Mouse (Mus musculus) thymus, postnatal 25 days (tissue): ENCODE measurements around the gene Ralgps1.
"Not testable (repeated sequence)": the region's sequence is repeated elsewhere in the genome, so short reads cannot be mapped to it uniquely, and the experiment has no call there.

Source experiments
- DNase-seq: peaks from one replicate; pipeline ENCODE4 v3.0.0; 2022

Gene Ralgps1

GRCm38 (mm10) chr2:33233856-33234255, 137.4 kb downstream of the Ralgps1 start:
- DNase-seq, result no peak

GRCm38 (mm10) chr2:33232782-33233570, 138.3 kb downstream of the Ralgps1 start:
- no peak for DNase-seq

- DNase-seq, result no peak
Observed at GRCm38 (mm10) chr2:33231788-33232187, 139.5 kb downstream of the Ralgps1 start.

- no peak for DNase-seq
Observed at GRCm38 (mm10) chr2:33230701-33231100, 140.6 kb downstream of the Ralgps1 start.

GRCm38 (mm10) chr2:33228551-33228950, 142.7 kb downstream of the Ralgps1 start:
- DNase-seq, result no peak

GRCm38 (mm10) chr2:33228077-33228476, 143.2 kb downstream of the Ralgps1 start:
- no peak for DNase-seq

- no peak for DNase-seq
Observed at GRCm38 (mm10) chr2:33225921-33226320, 145.4 kb downstream of the Ralgps1 start.

- no peak for DNase-seq
Observed at GRCm38 (mm10) chr2:33223656-33224358, 147.5 kb downstream of the Ralgps1 start.

- DNase-seq, result no peak
Observed at GRCm38 (mm10) chr2:33222480-33222879, 148.8 kb downstream of the Ralgps1 start.

GRCm38 (mm10) chr2:33221339-33221900, 149.9 kb downstream of the Ralgps1 start:
- DNase-seq, result peak; percentile 13

GRCm38 (mm10) chr2:33220674-33221338, 150.5 kb downstream of the Ralgps1 start:
- DNase-seq, result no peak

GRCm38 (mm10) chr2:33220246-33220645, 151.0 kb downstream of the Ralgps1 start:
- no peak for DNase-seq

- no peak for DNase-seq
Observed at GRCm38 (mm10) chr2:33219637-33220036, 151.6 kb downstream of the Ralgps1 start.

GRCm38 (mm10) chr2:33218903-33219625, 152.2 kb downstream of the Ralgps1 start:
- peak; percentile 50 for DNase-seq

GRCm38 (mm10) chr2:33217425-33217794, 153.9 kb downstream of the Ralgps1 start:
- peak; percentile 69 for DNase-seq

GRCm38 (mm10) chr2:33216645-33217424, 154.5 kb downstream of the Ralgps1 start:
- peak; percentile 26 for DNase-seq

- peak; percentile 92 for DNase-seq
Observed at GRCm38 (mm10) chr2:33215700-33216509, 155.4 kb downstream of the Ralgps1 start, which contains the start of gene Angptl2. Gene Angptl2 (plus strand): TSS chr2:33216069.

GRCm38 (mm10) chr2:33215177-33215699, 156.0 kb downstream of the Ralgps1 start:
- no peak for DNase-seq

GRCm38 (mm10) chr2:33211263-33211662, 160.0 kb downstream of the Ralgps1 start:
- DNase-seq, result not testable (repeated sequence)

- DNase-seq, result no peak
Observed at GRCm38 (mm10) chr2:33210841-33211240, 160.4 kb downstream of the Ralgps1 start.

GRCm38 (mm10) chr2:33208134-33208533, 163.2 kb downstream of the Ralgps1 start:
- no peak for DNase-seq
